Mouse (Mus musculus) c-Kit-positive CD71-positive TER-119-negative erythroid progenitor cells, embryonic 14.5 days (primary cell): ENCODE results near the gene Cmtm8.

Experiments
- DNase-seq: peaks from one replicate; pipeline ENCODE4 v3.0.0-alpha.2; 2013; ENCODE audit warnings: low read depth

Gene Cmtm8

DNA sequence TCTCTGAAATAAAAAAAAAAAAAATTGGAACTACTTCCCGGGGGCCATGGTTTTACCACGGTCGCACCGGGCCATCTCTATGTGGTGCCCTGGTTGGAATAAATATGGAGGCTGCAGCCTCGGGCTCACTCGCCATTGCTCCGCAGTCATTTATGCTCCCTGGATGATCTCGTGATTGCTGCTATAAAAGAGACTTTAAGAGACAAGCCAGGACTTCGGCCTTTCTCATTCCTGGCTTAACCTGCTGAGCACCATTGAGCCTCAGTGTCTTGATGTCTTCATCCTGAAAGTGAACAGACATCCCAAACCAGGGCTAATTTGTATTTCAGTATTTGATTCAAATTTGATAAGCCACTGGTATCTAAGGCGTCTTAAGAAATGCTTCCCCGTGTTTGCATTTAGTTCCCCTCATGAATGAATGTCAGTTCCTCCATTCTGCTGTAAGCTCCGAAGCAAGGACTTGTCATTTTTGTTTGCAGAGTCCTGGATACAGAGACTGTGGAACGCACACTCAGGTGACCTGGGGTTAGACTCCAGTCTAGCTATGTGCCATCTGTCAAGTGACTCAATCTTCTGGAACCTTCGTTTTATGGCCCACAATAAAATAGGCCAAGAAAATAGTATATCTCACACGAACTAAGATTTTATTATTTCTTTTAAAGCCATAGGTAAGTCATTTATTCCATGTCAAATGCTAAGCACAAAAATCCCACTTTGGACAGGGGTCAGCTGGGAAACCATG, 22.2 kb downstream of the Cmtm8 start:
- no peak for DNase-seq

DNA sequence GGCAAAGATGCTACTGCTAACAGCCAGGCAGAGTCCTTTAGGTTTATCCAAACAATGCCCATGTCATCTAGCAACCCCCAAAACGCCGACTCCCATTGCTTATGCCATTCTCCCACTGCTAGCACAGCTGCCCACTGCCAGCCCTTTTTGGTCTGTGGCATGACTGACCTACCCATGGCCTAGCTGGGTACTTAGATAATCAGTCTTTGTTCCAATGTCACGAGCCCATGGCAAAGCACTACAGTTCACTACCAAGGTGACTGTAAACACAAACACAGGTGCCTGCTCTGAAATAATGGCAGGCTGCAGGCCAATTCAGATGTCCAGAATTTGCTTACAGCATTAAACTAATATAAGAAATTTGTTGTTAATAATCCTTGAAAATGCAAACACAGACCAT, 25.0 kb downstream of the Cmtm8 start:
- no peak for DNase-seq

DNA sequence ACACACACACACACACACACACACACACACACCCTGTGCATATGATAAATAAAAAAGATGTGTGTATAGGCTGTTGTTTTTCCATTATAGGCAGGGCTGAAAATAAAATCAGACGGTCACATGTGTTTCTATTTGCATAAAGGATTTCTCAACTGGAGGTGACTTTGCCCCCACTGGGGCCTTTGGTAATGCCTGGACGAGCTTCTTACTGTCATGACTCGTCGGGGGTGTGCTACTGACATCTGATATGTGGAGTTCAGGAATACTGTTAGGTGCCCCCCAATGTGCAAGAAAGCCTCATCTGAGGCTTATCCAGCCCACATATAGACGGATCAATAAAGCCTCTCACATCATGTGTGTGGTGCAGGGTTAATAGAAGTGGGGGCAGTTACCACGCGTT, 26.9 kb downstream of the Cmtm8 start:
- DNase-seq = no peak

DNA sequence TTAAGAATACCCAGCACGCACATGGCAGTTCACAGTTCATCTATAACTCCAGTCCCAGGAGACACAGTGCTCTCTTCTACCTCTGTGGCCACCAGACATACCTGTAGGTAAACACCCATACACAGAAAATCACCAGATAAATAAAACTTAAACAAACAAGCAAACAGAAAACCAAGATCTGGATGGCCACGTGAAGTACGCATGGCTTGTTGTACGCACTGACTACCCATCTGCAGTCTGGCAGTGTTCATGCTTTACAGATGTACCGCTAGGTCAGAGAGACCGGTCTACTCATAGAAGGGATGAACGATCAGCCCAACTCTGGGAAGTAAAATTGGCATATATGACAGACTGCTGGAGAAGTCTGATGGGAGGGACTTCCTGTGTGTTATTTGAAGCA, 27.8 kb downstream of the Cmtm8 start:
- DNase-seq = no peak

DNA sequence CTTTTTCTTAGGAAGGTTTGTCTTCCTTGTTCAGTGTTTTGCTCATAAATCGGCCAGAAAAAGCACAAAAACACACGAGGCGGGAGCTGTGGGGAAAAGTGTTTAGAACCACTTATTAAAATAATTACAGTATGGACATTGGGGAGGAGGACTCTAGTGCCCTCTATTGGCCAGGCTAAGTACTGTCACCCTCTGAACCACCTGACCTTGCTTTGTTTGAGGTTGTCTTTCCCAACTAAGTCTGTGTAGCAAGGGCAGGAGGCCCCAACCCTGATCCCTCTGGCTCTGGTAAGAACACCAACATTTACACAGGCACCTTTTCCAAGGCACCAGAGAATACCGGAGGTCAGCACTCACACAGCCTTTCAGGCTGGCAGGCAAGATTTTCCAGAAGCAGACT, 28.6 kb downstream of the Cmtm8 start:
- DNase-seq = peak; percentile 21

DNA sequence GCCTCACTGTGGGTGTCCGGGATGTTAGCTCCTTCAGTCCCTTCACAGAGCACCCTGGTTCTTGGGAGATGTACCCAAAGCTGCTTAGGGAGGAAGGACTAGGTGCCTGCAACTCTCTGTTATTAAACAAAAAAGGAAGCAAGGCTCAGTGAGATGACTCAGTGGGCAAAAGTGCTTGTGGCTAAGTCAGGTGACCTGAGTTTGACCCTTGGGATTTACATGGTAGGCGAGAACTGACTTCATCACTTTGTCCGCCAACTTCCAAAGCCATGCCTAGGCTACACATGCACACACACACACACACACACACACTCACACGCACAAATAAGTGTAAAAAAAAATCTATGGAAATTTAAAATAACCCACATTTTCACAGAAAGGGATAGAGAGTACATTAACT, 32.0 kb downstream of the Cmtm8 start:
- no peak for DNase-seq

DNA sequence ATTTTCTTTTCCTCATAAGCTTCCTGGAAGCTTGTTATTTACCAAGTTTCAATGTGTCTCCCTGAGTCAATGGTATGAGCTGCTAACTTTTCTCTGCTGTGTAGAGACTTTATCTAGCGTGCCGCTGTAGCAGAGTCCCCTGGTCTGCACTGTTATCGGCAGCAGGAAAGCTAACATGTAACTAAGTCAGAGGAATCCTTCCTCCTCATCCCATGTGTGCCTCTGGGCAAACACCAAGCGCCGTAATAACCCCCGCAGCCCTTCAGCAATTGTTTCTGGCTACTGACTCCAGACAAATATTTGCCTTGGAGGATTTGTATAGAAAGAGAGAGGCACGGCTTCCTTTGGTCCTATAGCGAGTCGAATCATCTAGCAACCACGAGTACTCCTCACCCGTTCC, 33.1 kb downstream of the Cmtm8 start:
- DNase-seq = no peak

DNA sequence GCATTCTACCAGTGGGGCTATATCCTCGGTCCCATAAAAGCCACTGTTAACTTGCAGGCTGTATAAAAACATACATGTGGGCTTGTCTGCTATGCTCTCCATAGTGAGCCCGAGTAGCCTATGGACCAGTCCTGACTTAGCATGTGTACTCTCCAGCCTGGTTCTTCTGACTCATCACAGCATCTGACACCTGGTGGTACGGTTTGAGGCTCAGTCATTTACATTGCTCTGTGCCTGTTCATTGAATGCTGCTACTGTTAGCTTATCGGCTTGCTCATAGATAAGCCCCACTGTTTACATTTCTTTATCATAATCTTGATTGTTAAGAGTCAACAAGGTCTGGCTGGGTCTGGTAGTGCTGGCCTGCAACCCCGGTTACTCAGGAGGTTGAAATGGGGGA, 35.3 kb downstream of the Cmtm8 start:
- no peak for DNase-seq

DNA sequence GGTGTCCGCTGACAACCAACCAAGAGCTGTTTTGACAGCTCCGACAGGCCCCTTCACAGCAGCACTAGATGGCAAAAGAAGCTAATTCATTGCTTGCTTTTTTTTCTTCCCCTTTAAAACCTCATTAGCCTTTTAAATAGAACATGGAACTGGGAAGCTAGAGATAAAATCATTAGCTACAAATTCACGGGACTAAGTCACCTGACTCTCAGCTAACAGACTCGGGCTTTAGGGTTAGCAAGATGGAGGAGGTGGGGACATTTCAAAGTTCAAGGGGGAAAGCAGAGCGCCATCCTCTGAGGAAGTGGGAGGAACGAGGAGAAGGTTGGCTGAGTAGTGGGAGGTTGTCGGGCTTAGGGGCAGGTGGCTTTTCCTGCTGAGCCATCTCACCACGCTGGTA, 36.7 kb downstream of the Cmtm8 start:
- no peak for DNase-seq

DNA sequence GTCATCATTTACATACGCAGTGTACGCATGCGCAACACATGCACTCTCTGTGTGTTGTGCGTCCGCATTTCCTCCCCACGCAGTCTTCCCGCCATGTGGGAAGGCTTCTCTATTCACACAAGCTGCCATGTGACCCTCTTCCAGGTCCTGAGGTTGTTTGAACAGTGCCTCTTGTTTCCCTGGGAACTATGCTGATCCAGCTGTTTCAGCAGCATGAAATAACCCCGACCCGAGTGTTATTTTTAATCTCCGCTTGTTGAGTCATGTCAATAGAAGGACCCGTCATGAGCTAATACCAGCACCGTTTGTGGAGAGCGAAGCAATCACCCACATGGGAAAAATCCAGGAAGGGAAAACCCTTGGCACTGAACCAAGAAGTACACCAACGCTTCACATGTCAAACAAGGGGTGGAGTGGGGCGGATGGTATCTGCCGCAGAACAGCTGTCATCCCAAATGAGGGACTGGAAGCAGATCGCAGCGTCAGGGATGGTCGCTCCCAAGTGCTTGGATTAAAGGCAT, 38.7 kb downstream of the Cmtm8 start:
- no peak for DNase-seq

DNA sequence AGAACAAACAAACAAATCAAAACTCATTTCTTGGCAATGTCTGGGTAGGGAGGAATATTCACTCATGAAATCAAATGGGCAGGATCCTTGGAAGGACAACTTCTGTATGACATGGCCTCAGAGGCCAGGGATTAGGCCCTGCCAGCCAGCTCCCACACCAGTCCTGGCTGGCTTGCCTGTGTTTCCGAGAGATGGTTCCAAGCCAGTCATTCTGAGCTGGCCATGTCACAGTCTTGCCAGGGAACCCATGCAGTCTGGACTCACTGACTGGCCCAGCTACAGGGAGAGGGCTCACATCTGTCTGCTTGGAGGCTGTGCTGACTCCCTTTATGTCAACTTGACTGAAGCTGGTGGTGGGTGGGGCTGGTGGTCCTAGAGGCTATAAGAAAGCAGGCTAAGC, 41.8 kb downstream of the Cmtm8 start:
- no peak for DNase-seq

DNA sequence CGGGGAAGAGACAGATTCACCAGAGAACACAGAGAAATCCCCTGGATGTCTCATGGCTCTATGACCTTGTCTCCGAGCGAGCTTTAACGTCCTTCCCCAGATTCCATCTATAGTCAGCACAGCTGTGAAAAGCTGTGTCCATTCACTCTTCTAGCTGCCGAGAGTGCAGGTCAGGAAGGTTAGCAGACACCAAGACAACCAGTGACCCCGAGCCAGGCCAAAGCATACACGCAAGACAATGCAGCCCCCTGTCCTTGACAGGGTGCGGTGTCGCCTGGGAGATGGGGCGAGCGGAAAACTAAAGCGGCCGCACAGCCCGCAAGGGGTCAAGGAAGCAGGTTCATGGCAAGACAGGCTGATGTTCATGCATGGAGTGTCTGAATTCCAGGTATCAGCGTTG, 42.7 kb downstream of the Cmtm8 start:
- no peak for DNase-seq

DNA sequence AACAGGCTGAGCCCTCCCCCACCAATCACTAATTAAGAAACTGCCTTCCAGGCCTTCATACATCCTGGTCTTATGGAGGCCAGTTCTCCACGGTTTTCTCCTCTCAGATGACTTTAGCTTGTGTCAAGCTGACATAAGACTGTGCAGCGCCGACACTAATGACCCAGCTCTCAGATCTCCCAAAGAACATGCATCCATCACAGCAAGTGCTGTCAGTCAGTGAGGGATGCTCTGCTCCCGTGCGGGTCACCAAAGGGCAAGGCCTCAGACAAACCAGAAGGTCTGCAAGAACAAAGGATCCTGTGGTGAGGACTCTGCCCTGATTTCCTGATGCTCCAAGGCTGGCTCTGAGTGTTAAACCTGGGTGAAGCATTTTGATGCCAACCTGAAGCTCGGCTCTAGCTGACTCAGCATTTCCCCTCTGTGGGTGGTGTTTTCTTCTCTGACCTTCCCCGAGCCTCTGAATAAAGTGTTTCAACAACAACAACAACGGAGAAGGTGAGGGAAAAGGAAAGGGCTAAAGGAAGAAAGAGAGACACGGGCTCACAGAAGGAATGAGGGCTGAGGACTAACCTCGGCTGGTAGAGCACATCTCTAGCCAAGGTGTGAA, 44.4 kb downstream of the Cmtm8 start:
- DNase-seq = no peak

DNA sequence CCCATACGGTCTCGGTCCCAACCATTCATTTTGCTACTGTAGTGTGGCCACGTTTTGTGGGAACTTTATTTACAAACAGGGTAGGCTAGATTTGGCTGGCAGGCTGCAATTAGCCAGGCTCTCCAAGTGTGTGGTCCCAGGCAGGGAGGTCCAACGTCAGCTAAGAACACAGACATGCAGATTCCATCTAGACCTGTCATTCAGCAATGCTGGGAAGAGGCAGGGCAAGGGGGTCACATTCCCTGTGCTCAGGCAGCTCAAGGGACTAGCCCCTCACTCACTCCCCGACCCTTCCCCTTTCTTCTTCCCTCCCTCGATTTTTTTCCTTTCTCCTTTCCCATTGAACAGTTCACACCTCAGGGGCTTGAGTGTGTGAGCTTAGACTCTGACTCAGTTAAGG, 45.1 kb downstream of the Cmtm8 start:
- no peak for DNase-seq

DNA sequence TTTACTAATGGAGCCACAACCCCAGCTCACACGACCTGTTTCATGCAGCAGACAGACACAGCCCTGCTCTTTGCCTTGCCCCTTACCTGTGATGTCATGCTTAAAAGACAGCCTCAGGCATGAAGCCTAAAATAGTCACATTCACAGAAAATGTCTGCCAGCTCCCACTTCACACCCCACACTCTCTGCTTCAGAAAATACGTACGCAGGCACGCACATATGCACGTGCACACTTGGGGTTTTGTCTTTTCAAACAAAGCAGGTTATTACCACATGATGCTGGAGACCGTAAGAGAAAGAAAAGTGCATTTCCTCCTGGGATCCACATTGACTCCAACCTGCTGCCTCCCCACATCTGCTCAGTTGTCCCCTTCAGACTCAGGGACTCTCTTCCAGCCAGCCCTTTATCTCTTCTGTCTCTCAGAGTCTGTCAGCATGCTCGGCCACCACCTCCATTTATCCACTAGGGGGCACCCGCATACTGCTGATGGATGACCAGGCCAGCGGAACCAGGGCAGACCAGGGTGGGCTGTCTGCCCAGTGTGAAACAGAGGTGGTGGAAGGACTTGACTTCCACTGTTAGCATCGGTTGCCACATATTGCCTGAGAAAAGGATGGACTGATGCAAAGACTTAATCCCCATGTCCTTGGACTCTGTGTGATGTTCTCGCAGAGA, 46.5 kb downstream of the Cmtm8 start:
- peak; percentile 51 for DNase-seq

DNA sequence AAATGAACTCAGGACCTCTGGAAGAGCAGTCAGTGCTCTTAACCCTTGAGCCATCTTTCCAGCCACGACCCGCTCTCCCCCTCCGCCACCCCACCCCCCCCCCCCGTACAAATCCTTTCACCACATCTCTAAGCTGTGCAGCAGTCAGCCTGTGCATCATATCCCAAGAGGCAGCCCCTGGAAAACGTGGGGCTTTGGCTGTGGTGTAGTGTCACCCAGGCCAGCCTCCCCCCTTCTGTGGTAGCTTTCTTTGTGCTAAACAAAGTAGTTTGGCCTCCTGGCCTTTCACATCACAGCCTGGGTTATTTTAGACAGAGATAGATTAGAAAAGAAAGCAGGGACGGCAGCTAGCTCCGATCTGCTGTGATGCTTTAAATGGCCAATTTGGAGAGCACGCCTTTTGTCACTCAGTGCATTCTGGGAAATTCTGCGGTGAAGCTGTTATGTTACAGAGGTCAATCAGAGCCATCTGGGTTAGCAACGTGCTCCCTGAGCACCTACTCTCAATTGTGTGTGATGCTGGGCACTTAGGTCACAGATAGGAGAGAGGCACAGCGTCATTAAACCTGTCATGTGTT, 47.4 kb downstream of the Cmtm8 start:
- no peak for DNase-seq

DNA sequence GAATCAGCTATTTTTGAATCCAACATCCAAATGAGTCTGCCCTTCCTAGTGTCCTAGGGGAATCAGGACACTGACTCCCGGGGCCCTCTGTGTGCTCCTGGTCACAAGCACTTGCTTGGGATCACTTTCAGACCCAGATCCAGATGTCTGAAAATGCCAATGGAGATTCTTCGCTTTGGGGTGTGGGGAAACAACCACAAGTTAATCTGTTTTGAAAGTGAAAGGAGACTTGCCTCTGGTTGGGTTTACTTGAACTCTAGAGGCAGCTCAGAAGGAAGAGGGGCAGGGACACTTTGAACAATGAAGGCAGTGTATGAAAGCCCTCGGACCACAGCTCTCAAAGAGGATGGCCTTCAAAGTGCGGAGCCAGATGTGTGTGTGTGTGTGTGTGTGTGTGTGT, 49.5 kb downstream of the Cmtm8 start:
- no peak for DNase-seq

DNA sequence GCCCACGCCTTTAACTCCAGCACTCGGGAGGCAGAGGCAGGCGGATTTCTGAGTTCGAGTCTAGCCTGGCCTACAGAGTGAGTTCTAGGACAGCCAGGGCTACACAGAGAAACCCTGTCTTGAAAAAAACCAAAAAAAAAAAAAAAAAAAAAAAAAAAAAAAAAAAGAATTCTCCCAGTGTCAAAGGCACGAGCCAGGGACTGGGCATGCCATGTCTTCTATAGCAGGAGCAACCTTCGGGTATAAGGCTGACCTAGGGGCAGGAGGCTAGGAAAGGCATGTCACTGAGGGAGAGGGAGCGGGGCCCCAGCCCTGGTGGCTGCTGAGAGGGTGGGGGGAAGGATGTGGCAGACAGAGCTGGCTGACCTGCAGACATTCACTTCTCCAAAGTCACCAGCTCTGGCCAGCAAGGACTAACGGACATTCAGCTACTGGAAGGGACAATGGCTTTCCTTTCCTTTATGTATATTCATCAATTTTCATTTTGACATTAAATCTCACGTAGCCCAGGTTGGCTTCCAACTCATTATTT, 50.1 kb downstream of the Cmtm8 start:
- no peak for DNase-seq

DNA sequence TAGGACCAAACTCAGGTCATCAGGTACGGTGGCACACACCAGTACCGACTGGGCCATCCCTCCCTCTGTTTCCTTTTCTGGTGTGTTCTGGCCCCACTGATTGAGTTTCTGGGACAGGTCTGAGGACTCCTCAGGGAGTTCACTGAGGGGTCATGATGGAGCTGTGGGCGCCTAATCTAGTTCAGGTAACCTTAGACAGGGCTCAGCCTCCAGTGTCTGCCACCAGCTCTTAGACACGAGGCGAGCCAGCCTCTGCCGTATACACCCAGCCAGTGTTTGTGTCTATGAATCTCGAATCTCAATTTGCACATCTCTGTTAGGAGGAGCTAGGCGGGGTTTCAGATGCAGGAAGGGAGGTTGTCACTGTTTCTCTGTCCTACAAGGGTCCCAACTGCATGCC, 54.0 kb downstream of the Cmtm8 start:
- no peak for DNase-seq

DNA sequence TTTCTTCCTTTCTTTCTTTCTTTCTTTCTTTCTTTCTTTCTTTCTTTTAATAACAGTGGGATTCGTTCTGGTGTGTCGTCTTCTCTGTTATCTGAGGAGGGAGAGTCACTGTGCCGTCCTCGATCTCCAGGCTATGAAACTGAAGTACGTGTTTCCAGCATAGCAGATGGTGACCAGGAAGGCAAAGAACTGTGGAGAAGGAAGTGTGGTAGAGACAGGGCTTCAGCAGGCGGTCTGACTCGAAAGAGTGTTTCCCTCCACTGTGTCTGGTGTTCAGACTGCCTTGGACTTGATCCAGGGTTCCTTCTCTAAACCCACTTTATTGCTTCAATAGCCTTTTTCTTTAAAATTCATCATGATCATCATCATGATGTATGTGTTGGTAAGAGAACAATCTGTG, 54.4 kb downstream of the Cmtm8 start:
- DNase-seq = no peak

DNA sequence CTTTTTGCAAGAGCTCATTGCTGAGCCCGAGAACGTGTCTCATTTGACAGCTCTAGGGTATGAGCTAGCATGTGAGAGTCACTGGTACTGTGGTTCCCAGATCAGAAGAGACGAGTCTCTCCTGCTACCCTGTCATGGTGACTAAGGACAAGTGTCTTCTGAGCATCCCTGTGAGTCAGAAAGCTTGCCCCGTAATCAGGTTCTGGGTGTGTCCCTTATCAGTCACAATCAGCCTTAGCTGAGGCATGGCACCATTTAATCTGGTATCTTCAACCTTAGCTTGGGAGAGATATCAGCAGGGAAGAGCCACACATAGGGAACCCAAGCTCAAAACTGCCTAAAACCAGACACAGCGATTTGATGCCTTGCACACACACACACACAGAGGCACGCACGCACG, 55.3 kb downstream of the Cmtm8 start:
- peak; percentile 50 for DNase-seq

DNA sequence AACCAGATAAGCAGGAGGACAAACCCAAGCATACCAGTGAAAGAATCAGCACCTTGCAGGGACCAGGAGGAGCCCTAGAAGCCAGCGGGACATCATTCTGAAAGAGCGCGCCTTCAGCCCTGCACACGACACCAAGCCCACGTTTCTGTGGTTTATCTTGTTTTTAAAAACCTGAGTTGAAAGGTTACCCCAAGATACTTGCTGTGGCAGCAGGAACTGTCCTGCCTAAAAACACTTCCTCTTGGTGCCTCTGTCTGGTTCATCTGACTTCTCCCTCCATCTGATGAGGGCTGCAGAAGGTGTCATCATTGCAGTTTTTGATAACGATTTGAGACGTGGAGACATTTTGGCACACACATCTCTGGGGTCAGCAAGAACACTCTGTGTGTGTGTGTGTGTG, 56.2 kb downstream of the Cmtm8 start:
- no peak for DNase-seq

DNA sequence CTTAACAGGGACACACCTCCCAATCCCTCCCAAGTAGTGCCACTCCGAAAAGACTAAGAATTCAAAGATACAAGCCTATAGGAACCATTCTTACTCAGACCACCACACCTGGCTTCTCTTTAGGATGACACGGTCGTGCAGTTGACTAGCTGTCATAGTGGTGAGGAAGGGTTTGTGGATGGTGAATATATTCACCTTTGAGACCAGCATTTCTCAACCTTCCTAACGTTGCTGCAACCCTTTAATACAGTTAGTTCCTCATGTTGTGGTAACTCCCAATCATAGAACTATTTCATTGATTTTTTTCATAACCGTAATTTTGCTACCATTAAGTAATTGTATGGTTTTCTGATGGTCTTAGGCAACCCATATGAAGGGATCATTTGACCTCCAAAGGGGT, 56.8 kb downstream of the Cmtm8 start:
- no peak for DNase-seq
